Comparison of ENCODE assay signal across 10 mouse cellular contexts in the genomic region with DNA sequence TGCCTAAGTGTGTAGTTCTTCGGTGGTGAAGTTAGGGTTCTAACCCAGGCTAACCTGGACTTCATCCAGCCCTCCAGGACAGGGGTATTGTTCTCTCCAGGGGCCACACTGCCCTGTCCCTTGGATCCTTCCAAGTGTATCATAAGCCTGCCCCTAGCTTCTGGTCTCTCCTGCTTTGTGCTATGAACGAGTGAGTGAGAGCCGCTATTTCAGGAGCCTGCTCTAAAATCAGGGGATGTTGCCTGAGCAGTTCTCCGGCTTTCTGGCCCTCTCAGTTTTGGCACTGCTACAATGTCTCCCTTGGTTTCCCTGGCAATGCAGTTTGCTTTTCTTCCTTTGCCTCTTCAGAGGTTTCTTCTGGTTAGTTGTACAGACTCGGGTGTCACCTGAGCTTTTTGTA. TPM values are rescaled to one million over a fixed set of nuclear protein-coding genes. Genes with fewer than 3 reads are reported as not detected.
DNase-seq lines count a peak whose midpoint lies in the region; ATAC-seq and TF ChIP-seq lines count a peak whose summit lies in the region.
"Had no signal": no experiment of that assay in that cellular context is flagged by ENCODE, and none has a peak within 500 bp of the region (broad histone marks: within the 10 kb centered on the region; RNA-seq: fewer than 3 reads in every experiment).

No protein-coding gene starts in this region.

- WGBS in hindbrain, embryonic 15.5 days, result 65% methylated on average over 5 of the region's 5 CpGs
- 76% methylated on average over 5 of the region's 5 CpGs for WGBS in hindbrain, embryonic 11.5 days

- H3K36me3 ChIP-seq in hindbrain, embryonic 15.5 days, result peaks cover 27% of the 10 kb centered on the region
- H3K36me3 ChIP-seq in hindbrain, embryonic 11.5 days (ENCODE audit: control insufficient read depth, insufficient read depth, low read length), result 0 out of 2 replicates have a peak, but pooled peaks cover 5% of the 10 kb centered on the region

- no peaks in the 10 kb centered on the region for H3K4me1 ChIP-seq in hindbrain, embryonic 15.5 days (replicated peaks)
- H3K4me1 ChIP-seq in hindbrain, embryonic 11.5 days (replicated peaks; ENCODE audit: control insufficient read depth, insufficient read depth, low read length), result no peaks in the 10 kb centered on the region
- H3K4me1 ChIP-seq: forebrain, embryonic 12.5 days had no signal

- intact Hi-C loops in left cerebral cortex, adult 2 months (cut with DNase I), result no loop called here

- no peak for TF ChIP-seq CTCF in left cerebral cortex, adult 2 months (IDR thresholded peaks at IDR 0.05)

- ATAC-seq in hindbrain, embryonic 15.5 days (ENCODE audit: low FRiP score, low read depth), result peak; percentile 68; the same call in 1 of the 2 replicates
- no peak for ATAC-seq in hindbrain, embryonic 11.5 days (ENCODE audit: low FRiP score)
- ATAC-seq in monocyte, adult 5-6 weeks (replicated peaks; ENCODE audit: insufficient number of reproducible peaks, low FRiP score, low TSS enrichment, poor library complexity, severe bottlenecking), result no peak

- H3K4me2 ChIP-seq in hindbrain, embryonic 15.5 days, result no peak overlapping the region
- H3K4me2 ChIP-seq in hindbrain, embryonic 11.5 days (replicated peaks; ENCODE audit: low read depth, low read length), result no peak overlapping the region
- H3K4me2 ChIP-seq: forebrain, embryonic 12.5 days; heart, embryonic 12.5 days had no signal

- no peak for DNase-seq in hindbrain, embryonic 11.5 days (ENCODE audit: low spot score)
- peak; percentile 61 for DNase-seq in brain, adult 2 months (ENCODE audit: low read depth, low spot score)
- peak; percentile 42 to 58 for DNase-seq in cerebellum, postnatal 14 days
- DNase-seq in left cerebral cortex, adult 2 months (ENCODE audit: extremely low spot score in 1 of 2, low spot score in 2 of 2), result peak in 1 of 2 experiments; percentile 35
- DNase-seq in spleen, postnatal 4 days (ENCODE audit: low spot score in 2 of 2), result no peak
- DNase-seq in lung, postnatal 36 days, result no peak

- no peak overlapping the region for H3K9ac ChIP-seq in hindbrain, embryonic 15.5 days
- no peak overlapping the region for H3K9ac ChIP-seq in hindbrain, embryonic 11.5 days (ENCODE audit: low read depth, low read length)
- H3K9ac ChIP-seq: forebrain, embryonic 12.5 days; heart, embryonic 12.5 days had no signal

- H3K27me3 ChIP-seq in hindbrain, embryonic 15.5 days, result no peaks in the 10 kb centered on the region
- H3K27me3 ChIP-seq in hindbrain, embryonic 11.5 days (ENCODE audit: control insufficient read depth, insufficient read depth, low read length), result no peaks in the 10 kb centered on the region
- H3K27me3 ChIP-seq: forebrain, embryonic 12.5 days; heart, embryonic 12.5 days had no signal

- peak overlapping the region; percentile 63 for H3K27ac ChIP-seq in hindbrain, embryonic 15.5 days (replicated peaks)
- H3K27ac ChIP-seq in hindbrain, embryonic 11.5 days (ENCODE audit: low read depth, low read length), result no peak overlapping the region
- peak overlapping the region; percentile 76 for H3K27ac ChIP-seq in left cerebral cortex, adult 2 months
- H3K27ac ChIP-seq: forebrain, embryonic 12.5 days had no signal

- H3K9me3 ChIP-seq in hindbrain, embryonic 15.5 days, result no peaks in the 10 kb centered on the region
- H3K9me3 ChIP-seq in hindbrain, embryonic 11.5 days (ENCODE audit: control insufficient read depth, low read length), result no peaks in the 10 kb centered on the region
- H3K9me3 ChIP-seq: forebrain, embryonic 12.5 days; heart, embryonic 12.5 days had no signal

- no peak overlapping the region for H3K4me3 ChIP-seq in hindbrain, embryonic 15.5 days
- no peak overlapping the region for H3K4me3 ChIP-seq in hindbrain, embryonic 11.5 days (ENCODE audit: low read depth, low read length)
- H3K4me3 ChIP-seq in left cerebral cortex, adult 2 months, result no peak overlapping the region
- H3K4me3 ChIP-seq: forebrain, embryonic 12.5 days; heart, embryonic 12.5 days had no signal

RNA-seq across cellular contexts. Expression of gene Kif1c, which starts 30.8 kb away (rescaled TPM):
- polyA plus RNA-seq in hindbrain, embryonic 15.5 days (2015; fragmentation: Nextera tagmentation; extraction: Ambion mirVana), result 1.7 and 1.9 TPM in 2 replicates
- 5.9 and 6.0 TPM in 2 replicates for polyA plus RNA-seq in hindbrain, embryonic 11.5 days (2014; fragmentation: Nextera tagmentation; extraction: Ambion mirVana)
- total RNA-seq in left cerebral cortex, adult 2 months (2021), result 10 to 100 TPM; 58.1 to 60.7 TPM
- total RNA-seq in monocyte, adult 5-6 weeks (2017), result 27.3 to 30.6 TPM (median 30.3 TPM) in 3 replicates

RNA-seq across cellular contexts. Expression of gene Inca1, which starts 31.2 kb away (rescaled TPM):
- 1.8 and 1.9 TPM in 2 replicates for polyA plus RNA-seq in hindbrain, embryonic 15.5 days (2015; fragmentation: Nextera tagmentation; extraction: Ambion mirVana)
- polyA plus RNA-seq in hindbrain, embryonic 11.5 days (2014; fragmentation: Nextera tagmentation; extraction: Ambion mirVana), result 0.63 and 1.9 TPM in 2 replicates
- total RNA-seq in left cerebral cortex, adult 2 months (2021), result 1 to 10 TPM; 1.8 to 3.0 TPM
- 0.53 TPM in 1 of 3 replicates, not detected in the others for total RNA-seq in monocyte, adult 5-6 weeks (2017)

RNA-seq across cellular contexts. Expression of gene Zfp3, which starts 32.8 kb away (rescaled TPM):
- polyA plus RNA-seq in hindbrain, embryonic 15.5 days (2015; fragmentation: Nextera tagmentation; extraction: Ambion mirVana), result 15.8 and 16.1 TPM in 2 replicates
- polyA plus RNA-seq in hindbrain, embryonic 11.5 days (2014; fragmentation: Nextera tagmentation; extraction: Ambion mirVana), result 9.0 and 11.1 TPM in 2 replicates
- total RNA-seq in left cerebral cortex, adult 2 months (2021), result 10 to 100 TPM; 18.2 to 19.5 TPM
- total RNA-seq in monocyte, adult 5-6 weeks (2017), result 2.1 to 6.5 TPM (median 2.1 TPM) in 3 replicates

RNA-seq across cellular contexts. Expression of gene Camta2, which starts 43.3 kb away (rescaled TPM):
- 23.4 and 27.5 TPM in 2 replicates for polyA plus RNA-seq in hindbrain, embryonic 15.5 days (2015; fragmentation: Nextera tagmentation; extraction: Ambion mirVana)
- 8.2 and 9.2 TPM in 2 replicates for polyA plus RNA-seq in hindbrain, embryonic 11.5 days (2014; fragmentation: Nextera tagmentation; extraction: Ambion mirVana)
- total RNA-seq in left cerebral cortex, adult 2 months (2021), result 100 to 1,000 TPM; 238 to 261 TPM
- 8.9 to 20.6 TPM (median 15.7 TPM) in 3 replicates for total RNA-seq in monocyte, adult 5-6 weeks (2017)

Comparison
In these comparisons a context has a peak if more than half of its experiments do, and no peak if none do; other contexts are left out.
1. DNase-seq: peak in brain, adult 2 months (single experiment) and cerebellum, postnatal 14 days (2 of 2); none in hindbrain, embryonic 11.5 days (single experiment), spleen, postnatal 4 days (0 of 2) and lung, postnatal 36 days (single experiment).